Mouse (Mus musculus) heart, embryonic 16.5 days (tissue): ENCODE data around the gene Smdt1. TPM values are rescaled to one million over a fixed set of nuclear protein-coding genes. Genes with fewer than 3 reads are reported as not detected.

Experiments used
- ATAC-seq: fragments of 200-750 bp; cut with Nextera tagmentation; replicated peaks from 2 replicates; pipeline ENCODE4 v1.8.0; 2017; ENCODE audit warnings: moderate number of reproducible peaks; ENCODE audit not compliant: insufficient read depth, low FRiP score; ENCODE audit errors: extremely low read depth
- H3K27ac ChIP-seq: fragments of 300-500 bp; sonication (generic); 2 replicates; pipeline ENCODE4 v1.5.1; 2014; ENCODE audit warnings: mild to moderate bottlenecking, low read length, control low read depth, moderate library complexity
- H3K27me3 ChIP-seq: fragments of 300-500 bp; sonication (generic); 2 replicates; pipeline ENCODE4 v1.6.1; 2014; ENCODE audit warnings: low read length, mixed read lengths; ENCODE audit not compliant: control insufficient read depth, insufficient read depth
- H3K36me3 ChIP-seq: fragments of 300-500 bp; sonication (generic); 2 replicates; pipeline ENCODE4 v1.6.1; 2014; ENCODE audit not compliant: control insufficient read depth, insufficient read depth
- H3K4me1 ChIP-seq: fragments of 300-500 bp; sonication (generic); 2 replicates; pipeline ENCODE4 v1.6.1; 2014; ENCODE audit warnings: low read length, mixed read lengths; ENCODE audit not compliant: control insufficient read depth, insufficient read depth
- H3K4me2 ChIP-seq: fragments of 300-500 bp; sonication (generic); 2 replicates; pipeline ENCODE4 v1.6.1; 2014; ENCODE audit warnings: low read depth, mild to moderate bottlenecking, control low read depth, low read length
- H3K4me3 ChIP-seq: fragments of 300-500 bp; sonication (generic); 2 replicates; pipeline ENCODE4 v1.5.1; 2014; ENCODE audit warnings: mild to moderate bottlenecking, control low read depth, low read length
- H3K9ac ChIP-seq: fragments of 300-500 bp; sonication (generic); 2 replicates; pipeline ENCODE4 v1.6.1; 2014; ENCODE audit warnings: low read length, control low read depth
- H3K9me3 ChIP-seq: fragments of 300-500 bp; sonication (generic); replicated peaks from 2 replicates; pipeline ENCODE4 v1.6.1; 2016; ENCODE audit warnings: low read length; ENCODE audit not compliant: control insufficient read depth
- WGBS: fragments of 180-500 bp; shearing (Covaris S2); extraction: QIAGEN DNeasy Blood & Tissue Kit; methylation state at CpG from one replicate; pipeline ENCODE4 v1.1.7; 2014; 5-methylcytosine and 5-hydroxymethylcytosine counted together
- polyA plus RNA-seq: library from polyadenylated mRNA; unstranded; fragments of >200 nt; fragmentation: Nextera tagmentation; extraction: Ambion mirVana; gene quantifications from 2 replicates; pipeline ENCODE4 v1.2.1, GENCODE M21; 2015

Smdt1 gene
- polyA plus RNA-seq, 1 experiment from 2014 or later, result 340 TPM

DNA sequence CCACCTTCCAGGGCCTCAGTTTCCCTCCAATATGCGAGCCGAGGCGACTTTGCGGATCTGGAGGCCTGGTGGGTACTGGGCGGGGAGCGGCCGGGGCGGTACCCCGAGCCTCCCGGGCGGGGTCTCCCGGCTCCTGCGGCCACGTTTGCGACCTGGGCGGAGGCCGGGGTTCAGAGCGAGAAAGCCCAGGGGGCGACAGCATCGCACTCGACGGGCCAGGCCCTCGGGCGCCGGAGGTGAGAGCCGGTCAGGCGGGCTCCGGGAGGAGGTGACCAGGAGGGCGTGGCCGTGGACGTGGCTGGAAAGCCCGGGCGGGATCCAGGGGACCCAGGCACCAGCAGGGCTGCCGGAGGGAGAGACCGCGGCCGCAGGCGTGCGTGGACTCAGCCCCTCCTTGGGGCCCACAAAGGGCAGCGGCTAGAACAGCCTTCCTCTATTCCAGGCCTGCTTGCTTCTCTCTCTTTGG, 2.3 kb downstream of the Smdt1 start:
- no peaks in the 10 kb centered on the region for H3K9me3 ChIP-seq
- 0 out of 2 replicates have a peak, but pooled peaks have one; percentile 3 for ATAC-seq
- peaks cover 5% of the 10 kb centered on the region for H3K36me3 ChIP-seq
- H3K4me3 ChIP-seq, result peak overlapping the region; percentile 64
- peak overlapping the region; percentile 76 for H3K4me2 ChIP-seq
- no peaks in the 10 kb centered on the region for H3K27me3 ChIP-seq
- peak overlapping the region; percentile 86 for H3K27ac ChIP-seq
- WGBS, result 2% methylated on average over 40 of the region's 40 CpGs
- peaks cover 29% of the 10 kb centered on the region for H3K4me1 ChIP-seq
- peak overlapping the region; percentile 87 for H3K9ac ChIP-seq

DNA sequence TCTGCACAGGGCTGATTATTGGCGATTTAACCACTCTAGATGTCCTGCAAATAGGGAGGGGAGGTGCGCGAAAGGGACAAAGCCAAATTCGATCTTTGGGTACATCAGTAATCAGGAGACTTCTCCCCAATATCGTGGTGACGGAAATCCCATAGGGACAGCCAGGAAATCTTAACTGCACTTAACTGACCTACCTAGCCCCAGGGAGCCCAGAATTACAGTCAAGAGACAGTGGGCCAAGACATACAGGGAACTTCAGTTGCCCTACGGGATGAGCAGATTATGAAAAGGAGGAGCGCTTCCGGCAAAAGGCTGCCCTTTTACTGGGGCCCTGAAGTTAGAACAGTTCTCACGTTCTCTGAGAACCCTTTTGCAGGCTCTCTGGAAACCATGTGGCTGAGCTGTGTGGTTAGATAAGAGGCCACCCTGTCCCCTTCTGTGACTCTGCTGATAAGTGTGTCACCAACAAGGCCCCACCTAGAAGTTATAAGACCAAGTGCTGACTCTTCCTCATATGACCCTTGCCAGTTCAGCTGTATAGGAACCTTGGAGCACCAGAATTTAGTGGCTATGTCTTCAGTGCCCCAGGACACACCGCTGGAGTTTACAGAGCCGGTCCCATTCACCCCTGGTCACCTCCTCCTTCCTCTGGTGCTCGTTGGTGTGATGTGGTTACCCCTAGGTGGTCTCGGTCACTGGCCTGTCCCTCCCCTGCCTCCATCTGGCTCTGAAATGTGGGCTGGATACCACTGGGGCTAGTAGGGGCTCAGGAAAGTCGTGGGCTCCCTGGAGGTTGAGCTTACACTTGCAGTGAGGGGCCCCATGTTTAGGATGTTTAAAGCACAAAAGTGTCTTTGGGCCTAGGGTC, 3.1 kb downstream of the Smdt1 start:
- Histone ChIP-seq H3K4me3 (peak overlapping the region; percentile 64), H3K4me2 (peak overlapping the region; percentile 76), H3K9me3 (no peaks in the 10 kb centered on the region), H3K27me3 (no peaks in the 10 kb centered on the region), H3K9ac (peak overlapping the region; percentile 87), H3K4me1 (peaks cover 33% of the 10 kb centered on the region), H3K36me3 (no peaks in the 10 kb centered on the region; the same call in 1 of the 2 replicates), H3K27ac (peak overlapping the region; percentile 86)
- no peak for ATAC-seq
- WGBS, result 35% methylated on average over 15 of the region's 15 CpGs

- ATAC-seq, result no peak
- 73% methylated on average over 5 of the region's 5 CpGs for WGBS
- H3K9me3 ChIP-seq, result no peaks in the 10 kb centered on the region
- H3K4me1 ChIP-seq, result peaks cover 36% of the 10 kb centered on the region
- peak overlapping the region; percentile 86 for H3K27ac ChIP-seq
- peak overlapping the region; percentile 64; the same call in 1 of the 2 replicates for H3K4me3 ChIP-seq
- H3K9ac ChIP-seq, result peak overlapping the region; percentile 87
- no peaks in the 10 kb centered on the region for H3K27me3 ChIP-seq
- no peaks in the 10 kb centered on the region for H3K36me3 ChIP-seq
- H3K4me2 ChIP-seq, result peak overlapping the region; percentile 76
Observed at GRCm38 (mm10) chr15:82342543-82342935, 3.8 kb downstream of the Smdt1 start.

GRCm38 (mm10) chr15:82343368-82344287, 4.9 kb downstream of the Smdt1 start:
- H3K9me3 ChIP-seq, result no peaks in the 10 kb centered on the region
- peaks cover 31% of the 10 kb centered on the region for H3K4me1 ChIP-seq
- no peak for ATAC-seq
- no peak overlapping the region for H3K4me2 ChIP-seq
- H3K4me3 ChIP-seq, result no peak overlapping the region
- no peak overlapping the region for H3K9ac ChIP-seq
- peaks cover 9% of the 10 kb centered on the region for H3K36me3 ChIP-seq
- H3K27me3 ChIP-seq, result no peaks in the 10 kb centered on the region
- H3K27ac ChIP-seq, result no peak overlapping the region
- WGBS, result 88% methylated on average over 27 of the region's 27 CpGs

DNA sequence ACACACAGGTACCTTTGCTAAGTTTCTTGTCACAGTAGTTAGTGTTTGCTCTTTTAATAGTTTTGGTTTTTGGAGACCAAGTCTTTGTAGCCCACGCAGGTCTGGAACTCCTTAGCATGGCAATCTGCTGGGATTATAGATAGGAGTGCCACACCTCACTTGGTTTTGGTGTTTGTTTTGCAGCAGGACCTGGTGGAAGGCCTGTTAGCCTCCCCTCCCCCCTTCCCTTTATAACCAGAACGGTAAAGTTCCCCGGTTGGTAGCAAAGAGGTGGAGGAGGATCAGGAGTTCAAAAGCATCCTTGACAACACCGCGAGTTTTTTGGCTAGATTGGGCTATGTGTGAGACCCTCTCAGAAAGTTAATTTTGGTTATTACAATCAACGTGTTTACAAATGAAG, 6.2 kb downstream of the Smdt1 start:
- no peak overlapping the region for H3K4me3 ChIP-seq
- peak overlapping the region; percentile 41; the same call in 1 of the 2 replicates for H3K27ac ChIP-seq

DNA sequence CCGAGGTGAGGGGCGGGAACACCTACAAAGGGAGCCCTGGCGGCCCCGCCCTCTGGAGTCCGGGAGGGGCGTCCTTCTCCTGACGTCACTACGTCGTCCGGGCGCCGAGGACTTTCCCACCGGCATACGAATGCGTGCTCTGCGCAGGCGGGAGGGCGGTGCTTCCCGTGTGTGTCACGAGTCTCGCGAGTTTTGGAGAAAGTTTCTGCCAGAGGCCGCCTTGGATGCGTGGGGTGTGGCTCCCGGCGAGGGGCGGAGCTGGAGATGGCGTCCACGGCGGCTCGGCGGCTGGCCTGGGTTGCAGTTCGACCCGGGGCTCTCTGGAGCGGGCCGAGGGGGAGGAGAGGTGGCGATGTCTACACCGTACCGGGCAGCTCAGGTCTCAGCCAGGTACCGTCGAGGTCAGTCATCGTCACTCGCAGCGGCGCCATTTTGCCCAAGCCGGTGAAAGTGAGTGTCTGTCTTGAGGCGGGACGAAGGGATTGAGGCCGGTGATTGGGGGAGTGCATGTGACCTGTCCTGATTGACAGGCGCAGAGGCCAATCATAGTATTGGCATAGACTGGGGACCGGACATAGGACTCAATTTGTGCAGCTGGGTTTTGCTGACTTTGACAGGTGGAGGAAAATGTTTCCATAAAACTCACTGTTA, 7.2 kb downstream of the Smdt1 start:
- Histone ChIP-seq H3K9ac (peak overlapping the region; percentile 92), H3K4me1 (peaks cover 26% of the 10 kb centered on the region), H3K27ac (peak overlapping the region; percentile 91), H3K36me3 (peaks cover 31% of the 10 kb centered on the region), H3K4me2 (peak overlapping the region; percentile 97), H3K4me3 (peak overlapping the region; percentile 86), H3K27me3 (no peaks in the 10 kb centered on the region), H3K9me3 (no peaks in the 10 kb centered on the region)
- peak; percentile 96 for ATAC-seq
- WGBS, result under 1% methylated on average over 51 of the region's 51 CpGs

More for the DNA sequence above, 6.2 kb downstream of the Smdt1 start:
- no peaks in the 10 kb centered on the region for H3K27me3 ChIP-seq
- no peak for ATAC-seq
- H3K36me3 ChIP-seq, result peaks cover 22% of the 10 kb centered on the region
- 80% methylated on average over 6 of the region's 6 CpGs for WGBS
- H3K4me1 ChIP-seq, result peaks cover 31% of the 10 kb centered on the region
- H3K4me2 ChIP-seq, result no peak overlapping the region
- H3K9ac ChIP-seq, result no peak overlapping the region
- no peaks in the 10 kb centered on the region for H3K9me3 ChIP-seq

DNA sequence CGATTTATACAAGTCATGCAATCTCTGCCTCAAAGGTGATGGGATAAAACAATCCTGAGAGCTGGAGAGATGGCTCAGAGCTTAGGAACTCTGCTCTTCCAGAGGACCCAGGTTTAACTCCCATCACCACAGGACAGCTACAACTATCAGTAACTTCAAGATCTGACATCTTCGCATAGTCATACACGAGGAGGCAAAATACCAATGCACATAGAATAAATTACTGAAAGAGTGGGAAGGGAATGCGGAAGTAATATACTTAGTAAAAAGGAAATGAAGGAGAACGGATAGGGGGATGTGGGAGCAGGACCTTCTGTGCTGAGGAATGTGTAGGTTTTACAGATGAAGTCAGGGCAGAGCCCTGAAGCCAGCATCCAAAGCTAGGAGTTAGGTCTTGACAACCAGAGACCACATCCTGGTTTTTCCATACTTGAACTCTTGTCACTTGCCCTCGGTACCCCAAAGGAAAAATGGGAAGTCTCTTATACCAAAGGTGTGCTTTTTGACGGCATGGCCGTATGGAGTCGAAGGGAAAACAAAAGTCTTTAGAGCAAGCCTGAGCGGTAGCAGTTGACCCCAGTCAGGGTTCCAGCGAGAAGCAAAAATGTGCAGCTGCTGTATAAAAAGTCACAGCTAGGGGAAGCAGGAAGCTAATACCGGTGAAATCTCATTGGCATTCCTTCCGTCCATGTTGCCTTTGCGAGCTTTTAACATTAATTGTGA, 8.0 kb downstream of the Smdt1 start:
- Histone ChIP-seq H3K9ac (peak overlapping the region; percentile 92), H3K27ac (peak overlapping the region; percentile 91), H3K4me1 (peaks cover 20% of the 10 kb centered on the region), H3K27me3 (no peaks in the 10 kb centered on the region), H3K4me3 (peak overlapping the region; percentile 86), H3K9me3 (no peaks in the 10 kb centered on the region), H3K36me3 (peaks cover 33% of the 10 kb centered on the region), H3K4me2 (peak overlapping the region; percentile 97)
- no peak for ATAC-seq
- WGBS, result 40% methylated on average over 14 of the region's 14 CpGs

DNA sequence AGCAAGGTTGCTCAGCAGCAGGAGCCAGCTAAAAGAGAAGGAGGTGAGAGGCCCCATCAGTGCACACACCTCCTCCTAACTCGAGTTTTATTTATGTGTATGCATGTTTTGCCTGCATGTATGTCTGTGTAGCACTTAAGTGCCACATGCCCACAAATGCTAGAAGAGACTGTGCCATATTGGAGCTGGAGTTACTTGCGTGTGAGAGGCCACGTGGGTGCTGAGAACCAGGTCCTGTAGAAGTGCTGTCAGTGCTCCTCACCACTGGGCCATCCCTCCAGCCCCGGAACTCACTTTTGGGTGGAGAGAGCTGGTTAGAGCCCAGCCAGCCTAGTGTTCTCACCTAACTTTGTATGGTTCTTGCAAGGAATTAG, 8.5 kb downstream of the Smdt1 start:
- H3K4me2 ChIP-seq, result peak overlapping the region; percentile 97
- peak overlapping the region; percentile 92 for H3K9ac ChIP-seq
- H3K36me3 ChIP-seq, result peaks cover 33% of the 10 kb centered on the region
- H3K4me3 ChIP-seq, result peak overlapping the region; percentile 86
- peak overlapping the region; percentile 91 for H3K27ac ChIP-seq
- no peaks in the 10 kb centered on the region for H3K27me3 ChIP-seq
- H3K9me3 ChIP-seq, result no peaks in the 10 kb centered on the region
- ATAC-seq, result no peak
- peaks cover 20% of the 10 kb centered on the region for H3K4me1 ChIP-seq
- WGBS, result 71% methylated on average over 4 of the region's 4 CpGs
